Mouse (Mus musculus) lung, adult 18-20 months (tissue): Measurements from ENCODE around the gene Tex16.

ENCODE experiments used
- DNase-seq, 2 experiments: peaks; one replicate each; pipeline ENCODE4 v3.0.0; 2022; ENCODE audit warnings: mixed read lengths in 2 of 2

Gene Tex16

GRCm38 (mm10) chrX:112010707-112011106, at the start of gene Tex16:
Gene Tex16, plus strand, starts transcription at chrX:112011007.
- DNase-seq = no peak

- DNase-seq = no peak
Observed at GRCm38 (mm10) chrX:111999661-112000060, 11.1 kb upstream of the Tex16 start.
